Mouse (Mus musculus) bone marrow, adult 2 months (tissue): ENCODE data around the gene Gm49378. TPM values are rescaled to one million over a fixed set of nuclear protein-coding genes. Genes with fewer than 3 reads are reported as not detected.
A peak's percentile ranks its signal among the peaks of the same experiment; 100 is the strongest.

Experiments
- H3K27ac ChIP-seq: fragments of 200-500 bp; 2 replicates; pipeline ENCODE4 v1.5.1; 2012; ENCODE audit warnings: low read depth, mild to moderate bottlenecking, control low read depth, inconsistent platforms, low read length; ENCODE audit not compliant: control insufficient read depth, poor library complexity, insufficient read depth
- H3K4me1 ChIP-seq: fragments of 200-500 bp; 2 replicates; pipeline ENCODE4 v1.6.1; 2011; ENCODE audit warnings: low read length; ENCODE audit not compliant: control insufficient read depth, insufficient read depth
- H3K4me3 ChIP-seq: fragments of 200-500 bp; replicated peaks from 2 replicates; pipeline ENCODE3; 2011; ENCODE audit warnings: mild to moderate bottlenecking, low read depth, low read length, control low read depth; ENCODE audit not compliant: control insufficient read depth
- CTCF ChIP-seq: fragments of 200-500 bp; IDR thresholded peaks from 2 replicates; pipeline ENCODE4 v1.5.1; 2011; ENCODE audit warnings: low read length, control low read depth; ENCODE audit not compliant: control insufficient read depth, insufficient read depth
- POLR2A ChIP-seq: fragments of 200-500 bp; IDR thresholded peaks from 2 replicates; pipeline ENCODE4 v1.6.1; 2011; ENCODE audit warnings: low read depth, mild to moderate bottlenecking, control low read depth, low read length, borderline replicate concordance; ENCODE audit not compliant: control insufficient read depth
- whole genome bisulfite sequencing: fragments of 180-500 bp; shearing (Covaris S2); methylation state at CpG from one replicate; pipeline ENCODE4 v1.1.7; 2018; 5-methylcytosine and 5-hydroxymethylcytosine counted together
- polyA plus RNA-seq: library from polyadenylated mRNA; stranded (reverse); fragments of >200 nt; gene quantifications from 2 replicates; pipeline ENCODE4 v1.2.4, GENCODE M21; 2011; ENCODE audit warnings: low replicate concordance; ENCODE audit not compliant: missing spikeins, insufficient read depth, insufficient read length

The Gm49378 gene
- polyA plus RNA-seq, 1 experiment, result 5.8 TPM

DNA sequence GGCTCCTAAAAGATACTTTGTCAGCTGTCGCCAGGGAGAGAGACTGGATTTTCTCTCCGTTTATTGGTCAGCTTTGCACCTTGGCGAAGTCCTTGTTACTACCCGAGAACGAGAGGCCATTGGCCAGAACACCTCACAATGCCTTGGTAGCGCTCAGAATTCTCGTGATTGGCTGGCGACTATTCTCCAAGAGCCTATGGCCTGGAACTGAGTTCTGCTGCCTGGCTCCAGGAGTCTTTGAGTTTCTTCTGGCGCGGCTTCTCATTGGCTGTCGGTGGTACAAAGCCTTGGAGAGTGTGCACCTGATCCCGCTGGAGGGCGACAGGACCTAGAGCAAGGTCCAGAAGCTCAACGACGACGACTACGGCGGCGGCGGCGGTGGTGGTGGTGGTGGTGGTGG lies 19.9 kb downstream of the Gm49378 start, which contains the start of gene Rec8:
TSS of gene Rec8 (plus strand) at position 216 of the 400 bp plus-strand sequence.
- TF ChIP-seq CTCF, result no peak
- TF ChIP-seq POLR2A, result no peak
- Histone ChIP-seq H3K27ac (peak within 1 kb of the TSS; percentile 20), H3K4me1 (no peaks in the 10 kb centered on the region; the same call in 1 of the 2 replicates), H3K4me3 (peak within 1 kb of the TSS; percentile 61)
- WGBS, result 32% methylated on average over 21 of the region's 21 CpGs

DNA sequence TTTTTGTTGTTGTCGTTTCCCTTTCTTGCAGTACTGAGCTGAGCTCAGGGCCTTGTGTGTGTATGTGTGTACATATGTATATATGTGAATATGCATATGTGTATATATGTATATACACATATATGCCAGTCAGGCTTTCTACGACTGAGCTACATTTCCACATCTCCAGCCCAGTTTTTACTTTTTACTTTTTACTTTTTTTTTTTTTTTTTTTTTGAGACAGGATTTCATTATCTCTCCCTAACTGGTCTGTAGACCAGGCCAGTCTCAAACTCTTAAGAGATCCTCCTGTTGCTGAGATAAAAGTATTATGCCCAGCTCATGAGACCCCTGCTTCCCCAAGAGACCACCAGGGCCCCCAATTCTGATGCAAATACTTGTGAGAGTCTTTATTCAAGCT lies 20.9 kb downstream of the Gm49378 start:
- no peak for TF ChIP-seq CTCF
- no peak for TF ChIP-seq POLR2A
- Histone ChIP-seq H3K27ac (no peak overlapping the region), H3K4me1 (no peaks in the 10 kb centered on the region; the same call in 1 of the 2 replicates), H3K4me3 (no peak overlapping the region)
- whole genome bisulfite sequencing, result 74% methylated on average over 2 of the region's 2 CpGs

DNA sequence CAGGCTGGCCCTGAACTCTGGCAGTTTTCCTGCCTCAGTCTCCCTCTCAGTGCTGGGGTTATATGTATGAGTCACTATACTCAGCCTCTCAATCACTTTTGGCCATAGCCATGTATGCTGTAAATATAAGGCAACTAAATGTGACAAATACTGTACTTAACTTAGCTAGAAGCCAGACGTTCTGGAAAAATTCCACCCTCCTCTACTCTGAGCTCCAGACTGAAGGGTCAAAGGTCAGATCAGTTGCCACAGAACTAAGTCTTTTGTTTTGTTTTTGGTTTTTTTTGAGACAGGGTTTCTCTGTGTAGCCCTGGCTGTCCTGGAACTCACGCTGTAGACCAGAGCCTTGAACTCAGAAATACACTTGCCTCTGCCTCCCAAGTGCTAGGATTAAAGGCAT lies 21.8 kb downstream of the Gm49378 start:
- Histone ChIP-seq H3K4me3 (no peak overlapping the region), H3K27ac (no peak overlapping the region), H3K4me1 (no peaks in the 10 kb centered on the region; the same call in 1 of the 2 replicates)
- no peak for TF ChIP-seq POLR2A
- TF ChIP-seq CTCF, result no peak
- 81% methylated on average over 2 of the region's 2 CpGs for whole genome bisulfite sequencing

DNA sequence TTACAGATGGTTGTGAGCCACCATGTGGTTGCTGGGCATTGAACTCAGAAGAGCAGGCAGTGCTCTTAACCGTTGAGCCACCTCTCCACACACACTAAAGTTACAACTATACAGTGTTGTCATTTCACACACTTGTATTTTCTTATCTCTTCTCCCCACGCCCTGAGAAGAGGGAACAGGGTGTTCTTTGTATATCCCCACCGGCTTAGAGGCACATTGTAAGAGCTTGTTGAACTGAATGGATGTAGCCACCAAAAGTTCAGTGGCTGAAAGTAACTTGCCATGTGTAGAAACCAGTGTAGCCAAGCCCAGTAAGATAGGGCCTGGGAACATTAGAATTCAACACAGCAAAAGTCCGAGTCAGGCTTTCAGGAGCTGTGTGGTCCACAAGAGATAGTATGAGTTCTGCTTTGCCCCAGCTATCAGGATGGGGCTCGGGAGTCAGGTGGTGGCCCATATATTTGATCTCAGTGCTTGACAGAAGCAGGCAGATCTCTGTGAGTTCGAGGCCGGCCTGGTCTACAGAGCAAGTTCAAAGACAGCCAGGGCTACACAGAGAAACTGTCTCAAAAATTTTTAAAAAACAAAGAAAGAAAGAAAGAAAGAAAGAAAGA lies 23.0 kb downstream of the Gm49378 start:
- TF ChIP-seq CTCF (no peak), POLR2A (no peak)
- Histone ChIP-seq H3K27ac (no peak overlapping the region), H3K4me1 (no peaks in the 10 kb centered on the region; the same call in 1 of the 2 replicates), H3K4me3 (no peak overlapping the region)
- WGBS, result 64% methylated on average over 7 of the region's 7 CpGs

DNA sequence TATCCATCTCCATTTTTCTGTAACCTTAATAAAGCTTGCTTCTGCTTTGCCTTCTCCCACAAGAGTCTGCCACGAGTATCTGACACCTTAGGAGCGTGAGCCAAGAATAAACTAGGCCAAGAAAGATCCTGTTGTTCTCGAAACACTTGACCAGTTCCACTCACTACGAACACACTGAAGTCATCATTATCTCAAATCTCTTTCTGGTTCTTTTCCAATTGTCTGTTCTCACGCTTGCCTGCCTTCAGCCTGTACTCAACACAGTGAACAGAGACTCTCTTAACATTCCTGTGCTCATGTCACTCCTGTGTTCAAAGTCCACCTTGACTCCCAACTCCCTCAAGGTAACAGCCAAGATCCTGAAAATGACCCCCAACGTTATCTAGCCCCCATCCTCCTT lies 24.3 kb downstream of the Gm49378 start:
- TF ChIP-seq POLR2A, result no peak
- TF ChIP-seq CTCF, result no peak
- WGBS, result 56% methylated on average over 6 of the region's 6 CpGs
- Histone ChIP-seq H3K4me1 (no peaks in the 10 kb centered on the region; the same call in 1 of the 2 replicates), H3K27ac (no peak overlapping the region), H3K4me3 (no peak overlapping the region)

DNA sequence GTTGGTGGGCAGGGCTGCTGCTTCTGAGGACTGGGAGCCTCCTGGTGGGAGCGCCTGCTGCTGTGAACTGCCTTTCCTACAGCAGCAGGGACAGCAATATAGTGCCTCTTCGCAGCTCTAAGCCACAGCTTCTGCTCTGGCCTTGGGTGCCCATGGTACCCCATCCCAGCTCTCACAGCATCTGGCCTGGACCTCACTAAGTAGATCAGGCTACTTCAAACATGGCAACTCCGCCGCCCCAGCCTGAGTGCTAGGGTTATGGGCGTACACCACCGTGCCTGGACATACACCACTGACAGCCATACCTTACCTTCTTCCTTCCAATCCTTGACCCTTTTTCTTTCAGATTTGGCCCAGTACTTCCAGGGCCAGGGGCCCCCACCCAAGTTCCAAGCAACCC lies 29.4 kb downstream of the Gm49378 start:
- peaks cover 5% of the 10 kb centered on the region; the same call in 1 of the 2 replicates for H3K4me1 ChIP-seq
- WGBS, result 94% methylated on average over 6 of the region's 6 CpGs
- no peak overlapping the region for H3K4me3 ChIP-seq
- no peak overlapping the region for H3K27ac ChIP-seq
- no peak for TF ChIP-seq CTCF
- TF ChIP-seq POLR2A, result no peak

DNA sequence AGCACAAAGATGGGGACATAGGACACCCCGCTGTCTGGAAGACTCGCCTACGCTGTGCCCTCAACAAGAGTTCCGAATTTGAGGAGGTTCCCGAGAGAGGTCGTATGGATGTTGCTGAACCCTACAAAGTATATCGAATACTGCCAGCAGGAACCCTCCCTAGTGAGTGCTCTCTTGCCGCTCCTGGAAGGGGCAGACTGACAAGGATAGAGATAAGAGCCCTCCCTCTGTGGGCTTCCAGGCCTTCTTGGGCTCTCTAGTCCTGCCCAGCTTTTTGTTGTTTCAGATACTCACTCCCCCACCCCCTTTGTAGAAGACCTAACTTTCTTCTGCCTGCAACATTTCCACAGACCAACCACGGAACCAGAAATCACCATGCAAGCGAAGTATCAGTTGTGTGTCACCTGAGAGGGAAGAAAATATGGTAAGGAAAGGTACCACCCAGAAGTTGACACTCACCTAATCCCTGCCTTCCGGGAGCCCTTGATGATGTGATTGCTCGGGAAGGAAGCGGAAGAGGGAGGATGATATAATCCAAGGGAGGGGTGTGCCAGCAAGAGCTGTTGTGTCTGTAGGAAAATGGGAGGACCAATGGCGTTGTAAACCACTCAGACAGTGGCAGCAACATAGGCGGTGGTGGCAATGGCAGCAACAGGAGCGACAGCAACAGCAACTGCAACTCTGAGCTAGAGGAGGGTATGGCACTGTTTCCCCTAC lies 31.8 kb downstream of the Gm49378 start:
- 75% methylated on average over 16 of the region's 16 CpGs for WGBS
- TF ChIP-seq CTCF, result no peak
- Histone ChIP-seq H3K27ac (no peak overlapping the region), H3K4me3 (peak overlapping the region; percentile 46), H3K4me1 (peaks cover 7% of the 10 kb centered on the region; the same call in 1 of the 2 replicates)

DNA sequence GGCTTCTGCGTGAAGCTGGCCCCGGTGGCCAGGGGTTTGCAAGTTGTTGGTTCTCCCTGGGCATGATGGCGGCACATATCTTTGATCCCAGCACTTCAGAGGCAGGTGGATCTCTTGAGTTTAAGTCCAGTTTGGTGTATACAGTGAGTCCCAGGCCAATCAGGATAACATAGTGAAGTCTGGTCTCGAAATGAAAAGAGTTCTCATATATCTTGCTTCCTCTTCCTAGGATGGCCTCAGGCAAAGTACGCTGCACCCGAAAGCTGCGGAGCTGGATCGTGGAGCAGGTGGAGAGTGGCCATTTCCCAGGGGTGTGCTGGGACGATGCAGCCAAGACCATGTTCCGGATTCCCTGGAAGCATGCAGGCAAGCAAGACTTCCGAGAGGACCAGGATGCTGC lies 32.9 kb downstream of the Gm49378 start:
- H3K27ac ChIP-seq, result peak overlapping the region; percentile 95
- peaks cover 7% of the 10 kb centered on the region; the same call in 1 of the 2 replicates for H3K4me1 ChIP-seq
- peak overlapping the region; percentile 77 for H3K4me3 ChIP-seq
- WGBS, result 45% methylated on average over 11 of the region's 11 CpGs
- no peak for TF ChIP-seq CTCF
- no peak for TF ChIP-seq POLR2A
